Mouse (Mus musculus) brain, embryonic 18.5 days (tissue): ENCODE measurements around the gene Hhat.

Source experiments
- DNase-seq: peaks from one replicate; pipeline ENCODE4 v3.0.0-alpha.2; 2012; ENCODE audit warnings: low read depth, low spot score

The Hhat gene

GRCm38 (mm10) chr1:192770495-192771331 lies at the start of gene Hhat:
Gene Hhat (minus strand): TSS chr1:192771223.
- no peak for DNase-seq

DNA sequence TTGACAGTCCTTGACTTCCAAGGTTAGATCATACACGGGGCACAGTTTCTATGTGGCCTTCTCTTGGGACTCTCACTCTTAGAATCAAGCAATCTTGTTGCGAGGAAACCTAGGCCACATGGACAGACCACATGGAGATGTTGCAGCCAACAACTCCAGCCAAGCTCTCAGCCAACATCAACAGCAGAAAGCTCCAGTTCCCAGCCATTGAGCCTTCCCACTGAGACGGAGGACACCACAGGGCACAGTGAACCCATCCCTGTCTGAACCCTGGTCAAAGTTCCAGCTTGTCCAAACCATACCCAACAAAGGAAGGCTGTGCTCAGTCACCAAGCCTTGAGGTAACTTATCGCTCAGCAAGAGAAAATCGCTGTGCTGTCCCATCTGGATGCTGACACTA lies 47.3 kb upstream of the Hhat start:
- no peak for DNase-seq

GRCm38 (mm10) chr1:192815789-192816188 lies 44.8 kb upstream of the Hhat start:
- no peak for DNase-seq

- DNase-seq = no peak
These were observed 43.7 kb upstream of the Hhat start for GRCm38 (mm10) chr1:192814700-192815099.

DNA sequence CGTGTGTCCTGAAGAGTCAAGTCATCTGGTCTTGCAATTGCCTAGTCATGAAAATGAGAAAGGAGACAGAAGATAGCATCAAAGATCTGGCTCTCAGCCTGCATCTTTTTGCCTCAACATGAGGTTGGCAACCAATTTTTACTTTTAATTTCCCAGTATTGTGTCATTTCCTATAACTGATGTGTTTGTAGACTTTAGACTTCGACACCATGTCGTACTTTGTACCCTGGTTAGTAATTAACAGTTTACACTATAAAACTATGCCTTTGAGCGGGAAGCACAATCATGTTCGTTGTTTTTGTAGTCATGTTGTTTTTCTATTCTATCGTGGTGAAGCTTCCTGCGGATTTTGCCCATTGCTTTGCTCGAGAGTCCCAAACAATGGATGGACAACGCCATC lies 41.7 kb upstream of the Hhat start:
- DNase-seq = no peak

GRCm38 (mm10) chr1:192812290-192812689 lies 41.3 kb upstream of the Hhat start:
- no peak for DNase-seq

DNA sequence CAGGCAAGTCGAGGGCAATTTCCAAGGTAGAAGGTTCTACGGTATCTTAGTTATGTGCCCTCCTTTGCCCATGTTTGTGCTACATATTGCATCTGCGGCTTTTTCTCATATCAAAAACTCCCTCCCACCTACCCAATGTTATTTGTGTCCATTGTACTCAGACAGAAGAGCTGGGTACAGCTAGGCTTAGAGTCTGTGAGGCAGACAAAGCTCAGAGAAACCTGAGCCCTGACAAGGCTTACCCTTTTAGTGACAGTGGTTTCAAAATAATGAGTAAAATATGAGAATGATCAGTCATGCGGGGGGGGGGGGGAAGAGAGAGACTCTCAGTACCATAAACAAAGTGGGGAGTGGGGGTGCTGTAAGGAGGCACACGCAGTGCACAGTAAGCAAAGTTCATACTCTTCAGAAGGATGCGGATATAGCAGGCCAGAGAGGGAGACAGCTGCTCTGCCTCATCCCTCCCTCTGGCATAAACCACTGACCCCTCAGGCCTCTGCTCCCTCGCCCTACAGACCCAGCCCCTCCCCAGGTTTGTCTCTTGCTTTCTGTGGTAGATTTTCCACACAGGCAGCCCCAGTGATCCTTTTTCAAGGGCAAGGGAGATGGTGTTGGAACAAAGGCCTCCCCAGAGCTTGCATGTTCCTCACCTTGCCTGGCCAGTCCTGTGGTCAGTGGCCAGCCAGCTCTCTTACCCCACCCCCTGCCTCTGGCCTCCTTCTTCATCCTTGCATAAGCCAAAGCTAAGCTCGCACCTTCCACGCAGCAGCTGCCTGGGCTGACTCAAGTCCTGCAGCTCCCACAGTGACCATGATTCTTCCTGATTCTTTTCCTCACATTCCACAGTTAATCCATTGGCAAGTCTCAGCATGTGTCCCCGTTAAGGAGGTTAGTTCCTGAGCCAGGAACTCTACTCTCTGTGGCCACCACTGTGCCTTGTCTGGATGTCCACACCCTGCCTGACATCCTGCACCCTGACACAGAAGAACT lies 35.4 kb upstream of the Hhat start:
- no peak for DNase-seq

DNA sequence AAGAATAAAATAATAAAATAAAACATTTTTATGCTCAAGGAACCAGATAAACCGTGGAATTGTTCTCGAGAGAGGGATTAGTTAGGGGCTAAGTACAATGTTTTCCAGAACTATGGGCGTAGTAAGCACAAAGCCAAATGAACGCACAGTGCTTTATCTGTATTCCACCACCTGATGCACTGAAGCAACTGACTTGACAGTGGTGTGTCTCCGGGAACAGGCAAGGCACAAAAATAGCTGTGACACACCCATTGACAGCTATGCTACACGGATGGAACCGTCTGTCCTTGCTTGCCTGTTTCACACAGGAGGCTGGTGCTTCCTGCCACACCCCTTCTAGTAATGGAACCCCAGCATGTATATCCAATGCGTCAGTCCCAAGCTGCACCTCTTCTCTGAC lies 29.3 kb upstream of the Hhat start:
- DNase-seq = no peak

DNA sequence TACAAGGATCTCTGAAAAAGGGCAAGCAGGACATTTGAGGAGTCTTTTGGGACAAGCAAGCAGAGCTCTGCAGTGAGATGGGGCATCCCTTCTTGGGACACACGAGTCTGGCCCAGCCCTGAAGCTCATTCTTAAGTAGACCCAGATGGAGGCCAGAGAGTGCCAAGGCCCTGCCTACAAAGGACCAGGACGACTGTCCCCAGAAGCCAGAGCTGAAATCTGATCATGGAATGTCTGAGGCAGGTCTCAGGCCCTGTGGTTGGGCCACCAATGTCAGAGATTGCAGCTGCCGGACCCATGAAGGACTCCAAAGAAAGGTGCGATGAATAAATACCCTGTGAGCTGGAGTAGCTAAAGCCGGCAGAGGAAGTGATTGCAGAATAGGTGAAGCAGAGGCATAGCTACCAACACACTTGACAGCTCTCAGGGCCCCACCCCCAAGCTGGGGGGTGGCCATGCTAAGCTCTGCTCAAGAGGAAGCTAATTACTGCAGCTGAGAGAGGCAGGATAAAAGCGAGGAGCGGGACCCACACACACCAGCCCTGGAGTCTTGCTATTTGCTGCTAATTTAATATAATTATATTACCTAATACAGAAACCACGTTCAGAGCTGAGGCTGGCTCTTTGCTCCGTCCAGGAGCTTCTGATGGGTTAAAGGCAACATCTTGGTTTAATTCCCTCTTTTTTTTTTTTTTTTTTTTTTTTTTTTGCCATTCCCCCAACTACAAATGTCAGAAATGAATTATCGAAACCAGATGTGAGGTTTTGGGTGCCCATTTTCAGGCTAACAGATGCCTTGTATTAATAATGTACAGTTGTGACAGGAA lies 28.4 kb upstream of the Hhat start:
- no peak for DNase-seq

DNA sequence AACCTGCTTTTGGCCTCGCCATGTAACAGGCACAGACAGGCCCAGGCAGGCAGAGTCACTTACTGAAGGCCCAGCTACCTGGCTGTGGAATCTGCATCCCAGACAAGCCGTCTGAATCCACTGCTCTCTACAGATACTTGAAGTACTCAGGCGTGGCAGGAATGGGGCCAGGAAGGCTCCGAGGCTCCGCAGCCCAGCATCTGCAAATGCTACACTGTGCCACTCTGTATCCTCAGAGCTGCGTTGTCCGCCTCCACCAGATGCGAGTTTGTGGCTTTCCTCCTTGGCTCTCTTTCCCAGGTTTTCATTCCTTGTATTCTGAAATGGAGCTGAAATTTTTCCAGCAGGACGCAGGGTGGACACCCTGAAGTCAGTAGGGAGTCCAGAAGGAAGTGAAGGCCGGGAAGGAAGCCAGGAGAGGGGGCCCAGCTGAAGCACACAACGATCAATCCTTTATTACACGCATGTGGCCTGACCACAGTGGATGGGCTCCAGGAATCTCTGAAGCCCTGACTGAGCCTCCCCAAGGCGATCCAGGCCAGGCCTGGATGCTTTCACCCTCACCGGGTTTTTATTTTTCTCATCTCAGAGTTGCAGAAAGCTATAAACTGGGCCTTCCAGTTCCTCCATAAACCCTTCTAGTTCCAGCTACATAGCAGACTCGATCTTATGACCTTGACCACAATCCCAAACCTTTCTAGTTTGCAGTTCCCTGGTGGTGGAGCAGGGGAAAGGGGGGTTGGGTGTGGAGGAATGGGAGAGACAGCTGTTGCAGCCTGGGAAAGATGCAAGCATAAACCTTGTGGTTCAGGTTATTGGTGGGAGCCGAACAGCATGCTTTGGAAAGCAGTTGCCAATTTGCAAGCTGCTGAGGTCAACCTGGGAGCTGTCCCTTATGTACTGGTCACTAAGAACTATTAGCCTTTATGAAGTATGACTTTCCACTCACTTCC lies 27.5 kb upstream of the Hhat start:
- no peak for DNase-seq

DNA sequence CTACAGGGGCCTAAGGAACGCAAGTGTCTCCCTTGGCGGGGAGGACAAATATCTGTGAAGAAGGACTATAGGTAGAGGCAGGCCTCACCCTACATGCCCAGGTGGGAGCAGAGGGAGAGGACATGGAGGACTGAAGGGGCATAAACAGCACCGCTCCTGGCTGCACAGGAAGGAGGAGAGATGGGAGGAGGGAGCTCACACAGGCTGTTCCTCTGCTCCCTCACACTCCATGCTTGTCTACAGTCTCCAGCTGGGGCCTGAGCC lies 25.9 kb upstream of the Hhat start:
- DNase-seq = no peak

DNA sequence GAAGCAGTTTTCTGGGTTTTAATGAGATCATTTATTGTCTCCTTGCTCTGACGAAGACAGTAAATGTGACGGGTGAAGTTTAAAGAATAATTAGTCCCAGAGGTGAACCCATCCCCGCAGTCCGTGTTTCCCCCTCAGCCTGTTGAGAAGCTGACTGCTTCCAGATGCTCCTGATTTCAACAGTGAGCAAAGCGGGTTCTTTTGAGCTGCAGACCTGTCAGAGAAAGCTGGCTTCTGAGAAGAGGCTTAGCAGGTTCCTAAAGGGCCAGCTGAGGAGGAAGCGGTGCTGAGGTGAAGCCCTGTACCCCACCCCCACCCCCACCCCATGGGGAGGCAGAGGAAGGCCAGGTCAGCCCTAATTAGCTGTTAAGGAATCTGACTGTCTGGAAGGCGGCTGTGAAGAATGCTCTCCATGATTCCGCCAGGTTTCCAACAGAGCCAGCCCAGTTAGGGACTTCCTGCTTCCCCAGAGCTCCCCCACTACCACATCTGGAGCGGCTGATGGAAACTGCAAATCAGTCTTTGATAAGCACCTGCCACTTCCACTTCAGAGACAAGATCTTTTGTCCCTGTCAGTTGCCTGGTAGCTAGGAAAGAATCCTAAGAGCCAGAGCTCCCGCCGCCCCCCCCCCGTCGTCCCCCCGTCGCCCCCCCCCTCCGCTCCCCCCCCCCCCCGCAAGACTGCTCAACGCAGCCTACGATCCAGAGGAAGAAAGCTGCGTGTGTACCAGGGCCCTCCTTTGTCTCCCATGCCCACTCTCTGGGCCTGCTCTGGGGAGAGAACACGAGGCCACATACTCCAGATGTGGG lies 25.4 kb upstream of the Hhat start:
- no peak for DNase-seq

DNA sequence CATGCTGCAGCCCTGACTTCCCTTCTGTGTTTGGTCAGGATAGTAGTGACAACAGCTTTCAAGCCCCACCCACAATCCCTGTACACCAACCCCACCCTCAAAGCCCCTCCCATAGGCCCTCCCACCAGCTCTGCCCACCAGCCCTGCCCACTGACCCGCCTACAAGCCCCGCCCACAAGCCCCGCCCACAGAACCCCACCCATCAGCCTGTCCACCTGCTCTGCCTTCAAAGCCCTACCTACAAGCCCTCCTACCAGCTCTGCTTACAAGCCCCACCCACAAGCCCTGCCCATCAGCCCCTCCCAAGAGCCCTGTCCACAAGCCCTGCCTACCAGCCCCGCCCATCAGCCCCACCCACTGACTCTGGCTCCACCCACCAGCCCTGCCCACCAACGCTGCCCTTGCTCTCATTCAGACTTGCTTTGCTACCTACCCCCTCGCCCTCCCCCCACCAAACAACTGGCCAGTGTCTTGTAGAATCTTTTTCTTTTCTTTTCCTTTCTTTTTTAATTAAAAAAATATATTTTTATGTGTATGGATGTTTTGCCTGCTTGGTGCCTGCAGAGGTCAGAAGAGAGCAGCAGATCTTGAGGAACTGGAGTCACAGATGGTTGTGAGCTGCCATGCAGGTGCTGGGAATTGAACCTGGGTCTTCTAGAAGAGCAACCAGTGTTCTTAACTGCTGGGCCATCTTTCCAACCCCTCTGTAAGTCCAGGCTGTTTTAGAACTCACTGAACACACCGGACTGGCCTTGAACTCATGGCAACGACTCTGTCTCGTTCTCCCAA lies 24.1 kb upstream of the Hhat start:
- DNase-seq = no peak

GRCm38 (mm10) chr1:192791897-192792361 lies 20.9 kb upstream of the Hhat start:
- no peak for DNase-seq

DNA sequence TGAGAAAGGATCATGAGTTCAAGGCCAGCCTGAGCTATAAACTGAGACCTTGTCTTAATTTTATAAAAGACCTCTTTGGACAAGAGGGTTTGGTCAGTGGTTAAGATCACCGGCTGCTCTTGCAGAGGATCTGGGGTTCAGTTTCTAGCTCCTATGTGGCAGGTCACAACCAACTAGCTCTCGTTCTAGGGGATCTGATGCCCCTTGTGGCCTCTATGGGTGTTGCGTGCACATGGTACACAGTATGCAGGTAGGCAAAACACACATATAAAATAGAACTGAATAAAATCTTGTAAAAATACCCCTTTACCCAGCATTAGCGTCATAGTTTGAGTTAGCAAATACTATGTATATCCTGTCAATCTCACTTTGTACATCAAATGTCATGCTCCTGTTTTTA lies 19.4 kb upstream of the Hhat start:
- DNase-seq = no peak

DNA sequence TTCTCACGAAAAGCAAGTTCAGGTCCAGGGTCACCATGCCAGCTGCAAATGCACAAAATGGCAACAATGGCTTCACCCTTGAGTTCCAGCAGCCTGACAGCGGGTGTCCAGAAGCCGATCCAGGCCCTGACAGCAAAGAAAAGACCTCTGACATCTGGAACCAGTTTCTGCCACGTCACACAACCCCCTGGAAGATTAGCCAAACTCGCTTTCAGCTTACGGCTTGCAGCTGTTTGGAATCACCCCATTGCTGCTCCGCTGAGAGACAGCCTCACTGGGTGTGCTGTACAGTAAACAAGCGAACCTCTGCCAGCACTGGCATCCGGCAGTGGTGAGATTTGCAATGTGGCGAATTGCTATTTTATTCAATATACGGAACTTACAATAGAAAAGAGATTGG lies 18.8 kb upstream of the Hhat start:
- no peak for DNase-seq

DNA sequence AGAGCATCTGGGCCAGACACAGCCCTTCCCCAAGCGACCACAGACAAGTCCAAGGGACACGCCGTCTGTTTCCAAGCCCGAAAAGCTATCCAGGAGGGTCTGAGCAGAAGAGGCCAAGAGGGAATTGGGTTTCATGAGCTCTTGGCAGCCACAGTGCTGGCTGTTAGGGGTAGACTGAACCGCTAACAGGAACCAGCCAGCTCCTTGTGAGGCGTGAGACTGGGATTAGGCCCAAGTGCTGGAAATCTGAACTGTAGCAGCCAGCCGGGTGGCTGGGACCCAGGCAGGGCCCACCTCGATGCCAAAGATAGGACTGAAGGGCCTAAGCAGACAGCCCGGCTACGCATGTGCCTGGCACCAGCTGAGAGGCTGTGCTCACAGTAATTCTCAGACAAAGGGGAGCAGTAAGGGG lies 18.1 kb upstream of the Hhat start:
- DNase-seq = no peak

- DNase-seq = no peak
These were observed 15.2 kb upstream of the Hhat start for GRCm38 (mm10) chr1:192786194-192786593.
